Mouse (Mus musculus): ENCODE results near the gene Mutyh. TPM values are rescaled to one million over a fixed set of nuclear protein-coding genes. Genes with fewer than 3 reads are reported as not detected.
A peak's percentile ranks its signal among the peaks of the same experiment; 100 is the strongest.

Mutyh gene
- polyA plus RNA-seq (2016; fragmentation: Nextera tagmentation; extraction: Ambion mirVana) = 10.7 and 11.6 TPM in 2 replicates

- WGBS = under 1% methylated on average over 58 of the region's 58 CpGs
- Histone ChIP-seq H3K27ac (ENCODE audit: poor library complexity, severe bottlenecking) (peak within 1 kb of the TSS; percentile 83), H3K36me3 (peaks cover 36% of the 10 kb centered on the region), H3K9ac (peak within 1 kb of the TSS; percentile 78), H3K9me3 (replicated peaks) (no peaks in the 10 kb centered on the region), H3K4me2 (peak within 1 kb of the TSS; percentile 72), H3K4me1 (replicated peaks) (peaks cover 9% of the 10 kb centered on the region), H3K4me3 (peak within 1 kb of the TSS; percentile 75), H3K27me3 (replicated peaks) (no peaks in the 10 kb centered on the region)
- peak; percentile 97 for ATAC-seq (ENCODE audit: insufficient number of reproducible peaks, low FRiP score)
Measured at GRCm38 (mm10) chr4:116807197-116808129, at the start of gene Mutyh, which contains the start of gene Toe1. Mutyh (plus strand) TSS chr4:116807723. Toe1 (minus strand) TSS chr4:116807640.

DNA sequence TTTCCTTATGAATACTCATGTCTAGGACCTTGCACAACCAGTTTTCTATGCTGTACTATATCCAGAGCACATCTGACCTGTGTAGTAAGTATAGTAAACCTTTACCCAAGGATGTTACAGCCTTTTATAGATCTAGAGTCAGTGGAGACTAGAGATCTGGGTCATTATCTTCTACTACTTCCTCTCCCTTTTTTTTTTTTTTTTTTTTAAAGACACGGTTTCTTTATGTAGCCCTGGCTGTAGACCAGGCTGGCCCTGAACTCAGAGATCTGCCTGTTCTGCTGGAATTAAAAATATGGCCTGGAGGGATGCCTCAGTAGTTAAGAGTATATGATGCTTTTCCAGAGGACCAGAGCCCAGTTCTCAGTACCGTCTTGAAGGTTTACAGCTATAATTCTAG, 45.6 kb upstream of the Mutyh start:
- 73% methylated on average over 2 of the region's 2 CpGs for WGBS
- no peak overlapping the region for H3K9ac ChIP-seq

GRCm38 (mm10) chr4:116764001-116764400, 43.5 kb upstream of the Mutyh start:
- no peaks in the 10 kb centered on the region for H3K36me3 ChIP-seq
- H3K4me2 ChIP-seq = no peak overlapping the region
- H3K27ac ChIP-seq (ENCODE audit: poor library complexity, severe bottlenecking) = no peak overlapping the region
- no peak for ATAC-seq (ENCODE audit: insufficient number of reproducible peaks, low FRiP score)
- no peaks in the 10 kb centered on the region for H3K9me3 ChIP-seq (replicated peaks)
- no peaks in the 10 kb centered on the region for H3K4me1 ChIP-seq (replicated peaks)
- H3K4me3 ChIP-seq = no peak overlapping the region
- no peaks in the 10 kb centered on the region for H3K27me3 ChIP-seq (replicated peaks)
- WGBS = 75% methylated on average over 5 of the region's 5 CpGs
- H3K9ac ChIP-seq = no peak overlapping the region

More for the DNA sequence above, 45.6 kb upstream of the Mutyh start:
- H3K9me3 ChIP-seq (replicated peaks) = no peaks in the 10 kb centered on the region
- no peaks in the 10 kb centered on the region for H3K4me1 ChIP-seq (replicated peaks)
- H3K4me2 ChIP-seq = no peak overlapping the region
- no peak for ATAC-seq (ENCODE audit: insufficient number of reproducible peaks, low FRiP score)
- H3K4me3 ChIP-seq = no peak overlapping the region
- no peaks in the 10 kb centered on the region for H3K27me3 ChIP-seq (replicated peaks)
- no peaks in the 10 kb centered on the region for H3K36me3 ChIP-seq
- H3K27ac ChIP-seq (ENCODE audit: poor library complexity, severe bottlenecking) = no peak overlapping the region

GRCm38 (mm10) chr4:116768510-116768909, 39.0 kb upstream of the Mutyh start:
- no peaks in the 10 kb centered on the region for H3K36me3 ChIP-seq
- H3K9ac ChIP-seq = no peak overlapping the region
- no peaks in the 10 kb centered on the region for H3K4me1 ChIP-seq (replicated peaks)
- WGBS = 73% methylated on average over 5 of the region's 5 CpGs
- no peak overlapping the region for H3K4me3 ChIP-seq
- no peaks in the 10 kb centered on the region for H3K9me3 ChIP-seq (replicated peaks)
- no peak for ATAC-seq (ENCODE audit: insufficient number of reproducible peaks, low FRiP score)
- H3K4me2 ChIP-seq = no peak overlapping the region
- H3K27ac ChIP-seq (ENCODE audit: poor library complexity, severe bottlenecking) = no peak overlapping the region
- H3K27me3 ChIP-seq (replicated peaks) = no peaks in the 10 kb centered on the region

DNA sequence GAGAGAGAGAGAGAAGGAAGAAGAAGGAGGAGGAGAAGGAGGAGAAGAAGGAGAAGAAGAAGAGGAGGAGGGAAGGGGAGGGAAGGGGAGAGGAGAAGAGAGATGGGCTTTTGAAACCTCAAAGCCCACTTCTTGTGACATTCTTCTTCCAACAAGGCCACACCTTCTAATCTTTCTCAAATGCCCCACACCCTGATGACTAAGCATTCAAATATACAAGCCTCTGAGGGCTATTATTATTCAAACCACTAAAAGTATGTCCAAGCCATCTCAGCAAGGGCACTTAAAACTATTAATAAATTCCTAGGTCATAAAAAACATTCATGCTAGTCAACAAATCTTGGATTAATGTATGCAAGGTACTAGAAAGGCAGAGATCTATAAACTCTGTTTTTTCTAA, 38.5 kb upstream of the Mutyh start:
- no peak overlapping the region for H3K4me2 ChIP-seq
- ATAC-seq (ENCODE audit: insufficient number of reproducible peaks, low FRiP score) = no peak
- H3K9ac ChIP-seq = no peak overlapping the region
- H3K27ac ChIP-seq (ENCODE audit: poor library complexity, severe bottlenecking) = no peak overlapping the region
- H3K9me3 ChIP-seq (replicated peaks) = no peaks in the 10 kb centered on the region
- H3K4me3 ChIP-seq = no peak overlapping the region
- no peaks in the 10 kb centered on the region for H3K36me3 ChIP-seq
- H3K4me1 ChIP-seq (replicated peaks) = no peaks in the 10 kb centered on the region
- H3K27me3 ChIP-seq (replicated peaks) = no peaks in the 10 kb centered on the region

DNA sequence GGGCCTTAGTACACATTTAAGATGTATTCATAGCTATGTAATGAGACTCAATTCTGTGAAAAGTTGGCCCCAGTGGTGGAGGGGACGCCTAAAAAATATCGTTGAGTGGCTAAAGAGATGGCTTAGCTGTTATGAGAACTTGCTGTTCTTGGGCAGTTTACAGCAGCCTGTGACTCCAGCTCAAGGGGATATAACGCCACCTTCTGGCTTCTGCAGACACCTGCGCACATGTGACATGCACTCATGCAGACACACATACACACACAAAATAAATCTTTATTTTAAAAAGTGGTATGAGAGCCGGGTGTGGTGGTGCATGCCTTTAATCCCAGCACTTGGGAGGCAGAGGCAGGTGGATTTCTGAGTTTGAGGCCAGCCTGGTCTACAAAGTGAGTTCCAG, 31.1 kb upstream of the Mutyh start:
- Histone ChIP-seq H3K27me3 (replicated peaks) (no peaks in the 10 kb centered on the region; the same call in 1 of the 2 replicates), H3K9me3 (replicated peaks) (no peaks in the 10 kb centered on the region), H3K36me3 (no peaks in the 10 kb centered on the region), H3K4me1 (replicated peaks) (no peaks in the 10 kb centered on the region), H3K4me2 (no peak overlapping the region), H3K27ac (ENCODE audit: poor library complexity, severe bottlenecking) (no peak overlapping the region), H3K4me3 (no peak overlapping the region), H3K9ac (no peak overlapping the region)
- no peak for ATAC-seq (ENCODE audit: insufficient number of reproducible peaks, low FRiP score)
- WGBS = 85% methylated on average over 5 of the region's 5 CpGs

- Histone ChIP-seq H3K27ac (ENCODE audit: poor library complexity, severe bottlenecking) (no peak overlapping the region), H3K4me1 (replicated peaks) (no peaks in the 10 kb centered on the region), H3K36me3 (no peaks in the 10 kb centered on the region), H3K4me3 (no peak overlapping the region), H3K27me3 (replicated peaks) (no peaks in the 10 kb centered on the region; the same call in 1 of the 2 replicates), H3K9me3 (replicated peaks) (no peaks in the 10 kb centered on the region), H3K9ac (no peak overlapping the region), H3K4me2 (no peak overlapping the region)
- ATAC-seq (ENCODE audit: insufficient number of reproducible peaks, low FRiP score) = no peak
- WGBS = 79% methylated on average over 3 of the region's 3 CpGs
Measured at GRCm38 (mm10) chr4:116777079-116777478, 30.4 kb upstream of the Mutyh start.

- no peaks in the 10 kb centered on the region for H3K36me3 ChIP-seq
- ATAC-seq (ENCODE audit: insufficient number of reproducible peaks, low FRiP score) = no peak
- H3K4me2 ChIP-seq = no peak overlapping the region
- H3K4me1 ChIP-seq (replicated peaks) = no peaks in the 10 kb centered on the region
- H3K9ac ChIP-seq = no peak overlapping the region
- no peak overlapping the region for H3K4me3 ChIP-seq
- no peak overlapping the region for H3K27ac ChIP-seq (ENCODE audit: poor library complexity, severe bottlenecking)
- WGBS = 74% methylated on average over 2 of the region's 2 CpGs
- H3K9me3 ChIP-seq (replicated peaks) = no peaks in the 10 kb centered on the region
- no peaks in the 10 kb centered on the region; the same call in 1 of the 2 replicates for H3K27me3 ChIP-seq (replicated peaks)
Measured at GRCm38 (mm10) chr4:116780541-116780940, 27.0 kb upstream of the Mutyh start.

DNA sequence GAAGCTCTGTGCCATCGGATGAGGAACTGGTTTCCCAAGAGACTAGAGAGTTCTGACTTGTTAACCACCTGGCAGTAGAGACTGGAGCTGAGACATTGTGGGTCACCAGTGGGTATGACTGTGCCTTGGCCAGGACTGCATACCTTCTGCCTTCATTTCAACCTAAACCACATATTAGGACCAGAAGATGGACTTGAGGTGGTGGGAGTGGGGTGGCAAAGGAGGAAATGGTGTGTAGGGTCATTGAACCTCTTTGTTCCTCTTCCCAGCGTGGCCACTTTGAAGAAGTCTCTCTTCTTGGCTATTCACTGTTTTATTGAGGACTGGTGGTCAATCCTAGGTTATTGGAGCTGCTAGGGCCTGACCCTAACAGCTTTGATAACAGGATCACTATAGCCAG, 26.2 kb upstream of the Mutyh start:
- no peak overlapping the region for H3K9ac ChIP-seq
- H3K36me3 ChIP-seq = no peaks in the 10 kb centered on the region
- no peaks in the 10 kb centered on the region for H3K9me3 ChIP-seq (replicated peaks)
- 46% methylated on average over 2 of the region's 2 CpGs for WGBS
- H3K4me2 ChIP-seq = no peak overlapping the region
- no peaks in the 10 kb centered on the region; the same call in 1 of the 2 replicates for H3K27me3 ChIP-seq (replicated peaks)
- no peak overlapping the region for H3K4me3 ChIP-seq
- ATAC-seq (ENCODE audit: insufficient number of reproducible peaks, low FRiP score) = no peak
- H3K4me1 ChIP-seq (replicated peaks) = no peaks in the 10 kb centered on the region
- H3K27ac ChIP-seq (ENCODE audit: poor library complexity, severe bottlenecking) = no peak overlapping the region

DNA sequence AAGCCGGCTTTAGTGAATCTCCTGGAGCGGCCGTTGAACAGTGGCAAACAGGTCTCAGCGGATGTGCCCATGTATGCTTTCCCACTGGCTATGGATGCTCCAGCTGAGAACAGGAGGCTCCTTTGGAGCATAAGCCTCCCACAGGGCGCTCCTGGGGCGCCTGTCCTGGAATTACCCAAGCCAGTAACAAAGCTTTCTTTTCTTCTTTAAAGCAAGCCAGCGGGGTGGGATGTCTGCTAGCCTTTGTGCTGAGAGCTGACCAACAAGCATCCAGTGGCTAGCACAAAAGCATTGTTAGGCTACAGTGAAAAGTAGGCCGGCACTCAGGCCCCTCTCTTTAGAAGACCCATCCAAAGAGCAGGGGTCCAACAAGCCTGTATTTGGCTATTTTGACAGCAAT, 25.4 kb upstream of the Mutyh start:
- Histone ChIP-seq H3K27me3 (replicated peaks) (no peaks in the 10 kb centered on the region; the same call in 1 of the 2 replicates), H3K9me3 (replicated peaks) (no peaks in the 10 kb centered on the region), H3K9ac (no peak overlapping the region), H3K36me3 (no peaks in the 10 kb centered on the region), H3K4me2 (no peak overlapping the region), H3K4me3 (no peak overlapping the region), H3K27ac (ENCODE audit: poor library complexity, severe bottlenecking) (no peak overlapping the region), H3K4me1 (replicated peaks) (no peaks in the 10 kb centered on the region)
- no peak for ATAC-seq (ENCODE audit: insufficient number of reproducible peaks, low FRiP score)
- 20% methylated on average over 8 of the region's 8 CpGs for WGBS

GRCm38 (mm10) chr4:116786587-116786986, 20.9 kb upstream of the Mutyh start:
- Histone ChIP-seq H3K27ac (ENCODE audit: poor library complexity, severe bottlenecking) (no peak overlapping the region), H3K9ac (no peak overlapping the region), H3K36me3 (no peaks in the 10 kb centered on the region), H3K4me3 (no peak overlapping the region), H3K4me2 (no peak overlapping the region), H3K4me1 (replicated peaks) (no peaks in the 10 kb centered on the region), H3K27me3 (replicated peaks) (no peaks in the 10 kb centered on the region), H3K9me3 (replicated peaks) (no peaks in the 10 kb centered on the region)
- WGBS = 89% methylated on average over 1 of the region's 1 CpGs
- ATAC-seq (ENCODE audit: insufficient number of reproducible peaks, low FRiP score) = no peak

All from heart, embryonic 12.5 days (tissue).